Mouse (Mus musculus): ENCODE data around the gene 1700001C02Rik.
A peak's percentile ranks its signal among the peaks of the same experiment; 100 is the strongest.

DNA sequence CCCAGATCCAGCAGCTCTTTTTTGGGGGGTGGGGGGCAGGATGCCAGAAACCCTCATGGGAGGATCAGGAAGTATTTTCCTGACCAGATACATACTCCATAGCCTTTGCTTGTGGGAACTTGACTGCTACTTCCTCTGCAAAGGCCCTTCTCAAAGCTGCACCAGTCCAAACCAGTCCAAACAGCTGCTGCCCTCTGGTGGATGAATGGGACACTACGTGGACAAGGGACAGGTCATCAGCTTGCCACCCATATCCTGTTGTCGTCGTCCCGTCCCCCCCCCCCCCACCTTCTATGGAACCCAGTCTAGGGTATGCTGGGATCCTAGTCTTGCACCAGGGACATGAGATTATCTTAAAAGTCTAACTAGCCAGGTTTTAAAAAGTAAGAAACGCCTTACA, 16.5 kb downstream of the 1700001C02Rik start:
- TF ChIP-seq CTCF (IDR thresholded peaks at IDR 0.05; ENCODE audit: extremely low read depth, insufficient read length, insufficient replicate concordance, low read depth, low read length) (peak; percentile 67; the same call in 1 of the 2 replicates), POLR2A (IDR thresholded peaks at IDR 0.05; ENCODE audit: low read depth, low read length) (no peak)

Measured in small intestine, adult 2 months (tissue).